Mouse (Mus musculus) liver, embryonic 14.5 days (tissue): Measurements from ENCODE around the gene Gmfg. TPM values are rescaled to one million over a fixed set of nuclear protein-coding genes. Genes with fewer than 3 reads are reported as not detected.

Experiments used
- ATAC-seq: fragments of 200-750 bp; cut with Nextera tagmentation; 2 replicates; pipeline ENCODE4 v1.8.0; 2017; ENCODE audit warnings: moderate number of reproducible peaks, mild to moderate bottlenecking, moderate library complexity; ENCODE audit not compliant: insufficient read depth
- DNase-seq, 3 experiments: peaks; one replicate each; pipeline ENCODE4 v3.0.0-alpha.2; 2012 to 2013; ENCODE audit warnings: low read depth in 3 of 3, low spot score in 3 of 3
- H3K27ac ChIP-seq: fragments of 300-500 bp; sonication (generic); 2 replicates; pipeline ENCODE4 v1.5.1; 2014; ENCODE audit warnings: moderate library complexity, mild to moderate bottlenecking, control low read depth, inconsistent platforms
- H3K27me3 ChIP-seq: fragments of 300-500 bp; sonication (generic); 2 replicates; pipeline ENCODE4 v1.6.1; 2014; ENCODE audit warnings: mild to moderate bottlenecking, low read length, moderate library complexity; ENCODE audit not compliant: control insufficient read depth, insufficient read depth
- H3K36me3 ChIP-seq: fragments of 300-500 bp; sonication (generic); replicated peaks from 2 replicates; pipeline ENCODE4 v1.6.1; 2014; ENCODE audit warnings: low read depth; ENCODE audit not compliant: control insufficient read depth, insufficient read depth
- H3K4me1 ChIP-seq, 2 experiments: fragments of 200-500 bp in 1 of 2; fragments of 300-500 bp in 1 of 2; sonication (generic) in 1 of 2; replicated peaks; 2 replicates each; pipeline ENCODE4 v1.6.1; 2012 to 2014; ENCODE audit warnings: antibody characterized with exemption in 1 of 2, inconsistent platforms in 1 of 2, low read length in 1 of 2; ENCODE audit not compliant: control insufficient read depth in 2 of 2, insufficient read depth in 2 of 2
- H3K4me2 ChIP-seq: fragments of 300-500 bp; sonication (generic); 2 replicates; pipeline ENCODE4 v1.6.1; 2014; ENCODE audit warnings: low read depth, mild to moderate bottlenecking, control low read depth, moderate library complexity
- H3K4me3 ChIP-seq, 2 experiments: fragments of 200-500 bp in 1 of 2; fragments of 300-500 bp in 1 of 2; sonication (generic) in 1 of 2; 2 replicates each; pipeline ENCODE4 v1.5.1; 2012 to 2014; ENCODE audit warnings: low read depth in 2 of 2, low read length in 2 of 2, mild to moderate bottlenecking in 2 of 2, control low read depth in 1 of 2, inconsistent platforms in 1 of 2, moderate library complexity in 1 of 2; ENCODE audit not compliant: insufficient read depth in 1 of 2
- H3K9ac ChIP-seq: fragments of 300-500 bp; sonication (generic); replicated peaks from 2 replicates; pipeline ENCODE4 v1.6.1; 2014; ENCODE audit warnings: mild to moderate bottlenecking, control low read depth, moderate library complexity
- H3K9me3 ChIP-seq: fragments of 300-500 bp; sonication (generic); 2 replicates; pipeline ENCODE4 v1.6.1; 2016; ENCODE audit warnings: low read length, mixed read lengths; ENCODE audit not compliant: control insufficient read depth
- CTCF ChIP-seq: IDR thresholded peaks from 2 replicates; pipeline ENCODE4 v1.5.1; 2016; ENCODE audit warnings: antibody characterized with exemption, low read depth, control low read depth
- EP300 ChIP-seq: IDR thresholded peaks from 2 replicates; pipeline ENCODE4 v1.6.1; 2016; ENCODE audit warnings: antibody characterized with exemption, low read depth
- WGBS: fragments of 180-500 bp; shearing (Covaris S2); extraction: QIAGEN DNeasy Blood & Tissue Kit; methylation state at CpG from one replicate; pipeline ENCODE4 v1.1.7; 2014; ENCODE audit not compliant: insufficient replicate concordance; 5-methylcytosine and 5-hydroxymethylcytosine counted together
- polyA plus RNA-seq, 2 experiments: library from polyadenylated mRNA; depleted of rRNA in 1 of 2; stranded (reverse) in 1 of 2; unstranded in 1 of 2; fragments of >200 nt; fragmentation: Nextera tagmentation in 1 of 2; extraction: Ambion mirVana in 1 of 2; gene quantifications; 2 replicates each; pipeline versions ENCODE4 v1.2.1 to v1.2.3; 2012 to 2014

Gene Gmfg
- polyA plus RNA-seq, 2 experiments: 22.2 to 39.3 TPM

GRCm38 (mm10) chr7:28462769-28463168, 25.5 kb downstream of the Gmfg start:
- TF ChIP-seq EP300: no peak
- no peak for TF ChIP-seq CTCF
- no peak overlapping the region for H3K4me2 ChIP-seq
- no peaks in the 10 kb centered on the region for H3K9me3 ChIP-seq
- H3K27ac ChIP-seq: no peak overlapping the region
- H3K36me3 ChIP-seq: no peaks in the 10 kb centered on the region
- no peak overlapping the region for H3K4me3 ChIP-seq
- WGBS: 58% methylated on average over 2 of the region's 2 CpGs
- ATAC-seq: no peak
- no peak overlapping the region for H3K9ac ChIP-seq
- no peak for DNase-seq
- H3K4me1 ChIP-seq: no peaks in the 10 kb centered on the region
- H3K27me3 ChIP-seq: peaks cover 11% of the 10 kb centered on the region; the same call in 1 of the 2 replicates

- DNase-seq (peak in 2 of 3 experiments; percentile 28), ATAC-seq (peak; percentile 48; the same call in 1 of the 2 replicates)
- Histone ChIP-seq H3K27ac (no peak overlapping the region), H3K4me1 (no peaks in the 10 kb centered on the region), H3K9ac (no peak overlapping the region), H3K9me3 (no peaks in the 10 kb centered on the region), H3K27me3 (peaks cover 13% of the 10 kb centered on the region; the same call in 1 of the 2 replicates), H3K36me3 (no peaks in the 10 kb centered on the region), H3K4me3 (no peak overlapping the region), H3K4me2 (no peak overlapping the region)
- TF ChIP-seq EP300: no peak
- no peak for TF ChIP-seq CTCF
- 44% methylated on average over 10 of the region's 10 CpGs for WGBS
Measured at GRCm38 (mm10) chr7:28464416-28465212, 27.4 kb downstream of the Gmfg start.

GRCm38 (mm10) chr7:28466721-28467212, 29.5 kb downstream of the Gmfg start:
- no peak for ATAC-seq
- DNase-seq: no peak
- Histone ChIP-seq H3K4me2 (peak overlapping the region; percentile 68), H3K9me3 (no peaks in the 10 kb centered on the region), H3K36me3 (no peaks in the 10 kb centered on the region), H3K4me1 (no peaks in the 10 kb centered on the region), H3K27ac (no peak overlapping the region), H3K27me3 (peaks cover 13% of the 10 kb centered on the region; the same call in 1 of the 2 replicates), H3K4me3 (peak overlapping the region in 1 of 2 experiments; percentile 47; a peak in 2 of 4 replicates), H3K9ac (no peak overlapping the region)
- no peak for TF ChIP-seq EP300
- no peak for TF ChIP-seq CTCF
- 48% methylated on average over 39 of the region's 40 CpGs for WGBS

- peak overlapping the region; percentile 68 for H3K4me2 ChIP-seq
- WGBS: 4% methylated on average over 59 of the region's 63 CpGs
- no peaks in the 10 kb centered on the region for H3K4me1 ChIP-seq
- ATAC-seq: peak; percentile 64
- H3K9ac ChIP-seq: no peak overlapping the region; the same call in 1 of the 2 replicates
- H3K27ac ChIP-seq: no peak overlapping the region
- H3K4me3 ChIP-seq: peak overlapping the region; percentile 37 to 47
- peak in 1 of 3 experiments; percentile 19 for DNase-seq
- no peaks in the 10 kb centered on the region for H3K36me3 ChIP-seq
- TF ChIP-seq CTCF: no peak
- TF ChIP-seq EP300: no peak
- peaks cover 13% of the 10 kb centered on the region; the same call in 1 of the 2 replicates for H3K27me3 ChIP-seq
- H3K9me3 ChIP-seq: no peaks in the 10 kb centered on the region
Measured at GRCm38 (mm10) chr7:28467213-28467751, 30.0 kb downstream of the Gmfg start.

- no peak for ATAC-seq
Measured at GRCm38 (mm10) chr7:28476191-28476590, 38.9 kb downstream of the Gmfg start.

More at GRCm38 (mm10) chr7:28476191-28476590, 38.9 kb downstream of the Gmfg start:
- no peaks in the 10 kb centered on the region for H3K27me3 ChIP-seq
- no peaks in the 10 kb centered on the region for H3K9me3 ChIP-seq
- TF ChIP-seq CTCF: peak; percentile 16; the same call in 1 of the 2 replicates
- no peak for TF ChIP-seq EP300
- no peak overlapping the region for H3K27ac ChIP-seq
- WGBS: 78% methylated on average over 6 of the region's 6 CpGs
- H3K36me3 ChIP-seq: no peaks in the 10 kb centered on the region
- no peak overlapping the region for H3K4me3 ChIP-seq
- no peak overlapping the region for H3K4me2 ChIP-seq
- H3K4me1 ChIP-seq: no peaks in the 10 kb centered on the region
- no peak overlapping the region for H3K9ac ChIP-seq
- no peak for DNase-seq
